Mouse (Mus musculus) left cerebral cortex, postnatal 10 days (tissue): ENCODE results near the gene Bcl2l11. TPM values are rescaled to one million over a fixed set of nuclear protein-coding genes. Genes with fewer than 3 reads are reported as not detected.
"Not testable (repeated sequence)": the region's sequence is repeated elsewhere in the genome, so short reads cannot be mapped to it uniquely, and the experiment has no call there.

ENCODE experiments used
- DNase-seq, 2 experiments: peaks; one replicate each; pipeline ENCODE4 v3.0.0; 2021 to 2022; ENCODE audit warnings: low spot score in 2 of 2, mixed read lengths in 1 of 2; ENCODE audit errors: extremely low spot score in 1 of 2
- intact Hi-C: fragments of 180-260 bp; cut with DNase I; formaldehyde crosslinking; loops from one replicate; pipeline ENCODE4 v1.15.1; 2025
- total RNA-seq, 2 experiments: library from RNA; stranded (reverse); gene quantifications; 2 replicates each; pipeline ENCODE4 v1.2.3; 2021

The Bcl2l11 gene
- total RNA-seq, result 10 to 100 TPM in 1 of 2 experiments, 1 to 10 TPM in 1; 9.5 to 10.7 TPM

DNA sequence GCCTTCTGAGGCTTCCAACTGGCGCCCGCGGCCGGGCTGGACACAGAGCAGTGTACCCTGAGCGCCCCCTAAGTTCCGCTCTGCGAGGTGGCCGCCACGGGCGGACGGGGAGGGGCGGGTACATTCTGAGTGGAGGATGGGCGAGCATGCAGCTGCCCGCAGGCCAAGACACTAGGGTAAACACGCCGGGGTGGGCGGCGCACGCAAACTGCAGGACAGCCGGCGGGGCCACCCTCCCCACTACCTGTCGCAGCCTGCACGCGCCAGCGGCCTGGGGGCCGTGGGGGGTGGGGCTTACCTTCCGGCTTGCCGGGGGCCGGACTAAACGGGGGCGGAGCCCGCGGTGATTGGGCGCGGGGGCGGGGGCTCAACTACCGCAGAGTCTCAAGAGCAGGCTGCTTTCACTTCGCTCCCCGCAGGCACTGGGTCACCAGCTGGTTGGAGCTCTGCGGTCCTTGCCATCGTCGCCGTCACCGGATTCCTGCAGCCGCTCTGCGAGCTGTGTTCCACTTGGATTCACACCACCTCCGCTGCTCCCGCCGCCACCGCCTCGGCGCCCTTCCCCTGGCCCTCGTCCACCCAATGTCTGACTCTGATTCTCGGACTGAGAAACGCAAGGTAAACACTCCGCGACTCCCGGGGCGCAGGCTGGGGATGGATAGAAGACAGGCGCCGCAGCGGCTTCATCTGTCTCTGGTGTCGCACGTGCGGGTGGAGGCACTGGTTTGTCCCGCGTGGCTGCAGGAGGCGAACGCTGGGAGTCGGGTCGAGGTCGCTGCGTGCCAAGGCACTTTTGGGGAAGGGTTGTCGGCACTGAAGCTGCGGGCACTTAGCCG lies at the start of gene Bcl2l11:
Gene Bcl2l11 (plus strand): TSS at position 404 of the 836 bp plus-strand sequence.
- intact Hi-C loops, result loop anchor here (10.0 kb wide), 1 partner anchor 449 kb away; no protein-coding TSS in a partner anchor
- peak; percentile 88 to 97 for DNase-seq

DNA sequence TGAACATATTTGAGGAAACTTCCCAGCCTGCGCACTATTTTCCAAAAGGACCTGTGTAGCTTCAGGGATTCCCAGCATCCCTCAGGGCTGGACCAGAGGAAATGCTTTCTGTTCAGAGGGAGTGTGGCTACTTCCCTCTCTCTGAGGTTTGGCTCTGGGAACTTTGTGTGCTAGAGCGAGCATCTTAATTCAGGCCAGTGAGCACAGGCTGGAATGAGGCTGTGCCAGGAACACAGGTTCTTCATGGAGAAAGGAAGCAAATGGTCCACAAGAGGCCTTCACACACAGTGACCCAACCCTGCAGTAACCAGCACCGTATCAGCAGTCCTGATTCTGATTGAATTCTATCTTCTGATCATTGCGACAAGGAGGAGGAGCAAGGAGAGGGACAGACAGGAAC lies 48.9 kb upstream of the Bcl2l11 start:
- intact Hi-C loops, result no loop called here
- DNase-seq, result no peak

GRCm38 (mm10) chr2:128078859-128079258 lies 47.0 kb upstream of the Bcl2l11 start:
- intact Hi-C loops, result no loop called here
- DNase-seq, result no peak

DNA sequence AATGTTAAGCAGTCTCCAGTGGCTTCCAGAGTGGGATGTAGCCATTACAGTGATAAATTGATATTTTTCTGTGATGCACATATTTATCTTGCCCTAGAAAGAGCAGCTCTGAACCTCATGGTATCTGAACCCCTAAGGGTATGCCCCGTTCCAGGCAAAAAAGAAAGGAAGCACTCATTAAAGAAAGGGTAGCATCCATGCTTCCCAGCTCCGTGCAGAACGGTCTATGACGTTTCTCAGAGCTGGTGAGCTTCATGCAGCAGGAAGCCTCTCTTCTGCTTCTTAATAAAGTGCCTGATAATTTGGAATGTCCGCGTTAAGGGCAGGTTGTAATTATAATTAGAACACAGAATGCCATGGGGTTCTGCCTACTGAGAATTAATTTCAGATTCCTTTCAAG lies 46.5 kb upstream of the Bcl2l11 start:
- intact Hi-C loops, result no loop called here
- no peak for DNase-seq

- intact Hi-C loops, result no loop called here
- DNase-seq, result no peak
These were observed 42.0 kb upstream of the Bcl2l11 start for GRCm38 (mm10) chr2:128083844-128084243.

- DNase-seq, result no peak
- intact Hi-C loops, result no loop called here
These were observed 41.2 kb upstream of the Bcl2l11 start for GRCm38 (mm10) chr2:128084607-128085006.

DNA sequence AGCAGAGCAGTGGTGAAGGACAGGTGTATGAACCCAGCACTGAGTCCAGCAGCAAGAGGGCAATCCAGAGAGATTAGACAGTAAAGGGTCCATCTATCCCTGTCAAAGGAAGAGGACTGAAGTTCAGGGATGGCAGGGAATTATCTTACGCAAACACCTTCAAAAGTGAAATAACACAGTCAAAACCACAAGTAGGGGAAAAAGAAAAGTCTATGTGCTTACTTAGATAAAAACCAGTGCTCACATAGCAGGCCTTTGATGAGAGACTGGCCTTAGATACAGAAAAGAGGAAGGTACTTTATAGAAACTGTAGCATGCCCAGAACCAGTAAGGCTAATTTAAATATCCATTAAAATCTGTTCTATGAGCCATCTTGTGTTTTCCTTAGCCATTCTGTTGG lies 40.4 kb upstream of the Bcl2l11 start:
- intact Hi-C loops, result no loop called here
- DNase-seq, result no peak

DNA sequence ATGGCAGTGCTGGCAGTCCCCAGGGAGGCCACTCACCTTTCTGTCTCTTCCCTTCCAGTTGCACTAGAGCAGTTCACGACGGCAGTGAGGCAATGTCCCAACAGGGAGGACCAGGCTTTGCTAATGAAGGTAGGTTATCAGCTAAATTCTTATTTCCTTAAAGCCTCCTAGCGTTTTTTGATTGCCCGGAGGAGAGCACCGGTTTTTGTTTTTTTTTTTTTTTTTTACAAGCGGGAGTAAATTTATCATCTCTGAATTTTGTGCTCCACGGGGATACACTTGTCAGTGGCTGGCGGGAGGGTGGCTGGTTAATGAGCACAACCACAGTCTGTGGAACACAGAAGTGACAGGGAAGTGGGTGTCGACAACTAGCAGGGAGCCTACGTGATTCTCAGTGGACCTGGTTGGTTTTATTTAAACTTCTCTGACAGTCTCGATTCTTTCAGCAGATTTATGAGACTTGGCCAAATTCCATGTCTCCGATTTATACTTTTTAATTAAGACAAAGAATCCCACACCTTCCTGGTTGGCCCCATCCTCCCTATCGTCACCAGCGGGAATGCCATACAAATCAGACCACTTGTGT lies 39.4 kb upstream of the Bcl2l11 start:
- DNase-seq, result peak in 1 of 2 experiments; percentile 7
- intact Hi-C loops, result no loop called here

DNA sequence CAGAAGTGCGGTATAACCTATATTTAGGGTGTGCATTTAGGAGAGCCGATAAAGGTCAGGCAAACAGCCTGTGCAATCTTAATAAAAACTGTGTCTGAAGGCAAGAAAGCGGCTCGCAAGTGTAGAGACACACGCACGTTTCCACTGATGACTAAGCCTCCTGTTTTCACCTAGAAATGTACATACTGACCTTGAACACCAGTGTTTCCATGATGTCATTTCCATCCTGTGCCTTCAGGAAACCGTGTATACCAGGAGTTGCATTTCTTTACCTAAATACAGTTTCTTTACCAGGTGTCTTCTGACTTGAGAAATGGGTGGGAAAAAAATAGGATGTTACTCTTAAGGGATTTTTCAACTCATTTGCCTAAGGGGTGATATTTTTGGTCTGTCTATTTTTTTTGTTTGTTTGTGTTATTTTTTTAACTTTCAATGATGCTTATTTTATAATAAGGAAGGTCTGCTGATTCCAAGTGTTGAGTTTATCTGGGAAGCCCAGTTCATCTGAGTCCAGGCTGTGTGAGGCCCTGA lies 38.8 kb upstream of the Bcl2l11 start:
- DNase-seq, result no peak
- intact Hi-C loops, result no loop called here

DNA sequence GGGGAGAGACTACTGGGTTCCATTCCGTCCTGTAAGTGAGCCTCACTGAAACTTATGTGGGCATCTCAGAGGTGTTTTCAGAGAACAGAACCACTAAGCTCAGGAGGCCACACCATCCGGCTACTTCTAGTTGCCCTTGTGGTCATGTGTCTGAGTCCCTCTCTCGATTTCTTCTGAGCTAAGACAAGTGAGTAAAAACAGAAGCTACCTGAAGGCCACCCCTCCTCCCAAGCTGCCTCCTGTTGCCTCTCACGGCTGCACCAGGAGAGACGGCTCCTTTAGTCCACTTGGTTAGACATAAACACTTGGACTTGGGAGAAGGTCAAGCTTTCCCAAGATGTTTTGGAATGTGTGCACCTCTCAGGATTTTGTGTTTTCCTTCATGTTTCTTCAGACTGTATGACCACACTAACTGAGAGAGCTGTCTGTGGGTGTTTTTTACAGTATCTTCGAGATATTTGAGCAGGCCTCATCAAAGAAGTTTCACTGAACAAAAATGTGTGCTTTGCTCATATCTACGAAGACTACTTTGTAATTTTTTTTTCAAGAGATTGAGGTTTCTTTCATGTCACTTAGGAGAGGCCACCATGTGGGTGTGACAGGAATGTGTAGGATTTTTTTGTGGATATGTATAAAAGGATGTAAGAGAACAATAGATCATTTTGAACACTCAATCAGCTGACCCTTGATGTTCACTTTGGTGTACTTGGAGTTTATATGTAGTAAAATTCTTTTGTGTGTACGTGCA lies 37.9 kb upstream of the Bcl2l11 start:
- intact Hi-C loops, result no loop called here
- DNase-seq, result no peak

GRCm38 (mm10) chr2:128090283-128090885 lies 35.5 kb upstream of the Bcl2l11 start:
- no peak for DNase-seq
- intact Hi-C loops, result no loop called here

- DNase-seq, result no peak
- intact Hi-C loops, result no loop called here
These were observed 34.1 kb upstream of the Bcl2l11 start for GRCm38 (mm10) chr2:128091431-128092369.

GRCm38 (mm10) chr2:128092451-128092850 lies 33.4 kb upstream of the Bcl2l11 start:
- DNase-seq, result no peak
- intact Hi-C loops, result no loop called here

GRCm38 (mm10) chr2:128094196-128094595 lies 31.6 kb upstream of the Bcl2l11 start:
- no peak for DNase-seq
- intact Hi-C loops, result no loop called here

- intact Hi-C loops, result no loop called here
- DNase-seq, result no peak
These were observed 31.2 kb upstream of the Bcl2l11 start for GRCm38 (mm10) chr2:128094602-128095001.

DNA sequence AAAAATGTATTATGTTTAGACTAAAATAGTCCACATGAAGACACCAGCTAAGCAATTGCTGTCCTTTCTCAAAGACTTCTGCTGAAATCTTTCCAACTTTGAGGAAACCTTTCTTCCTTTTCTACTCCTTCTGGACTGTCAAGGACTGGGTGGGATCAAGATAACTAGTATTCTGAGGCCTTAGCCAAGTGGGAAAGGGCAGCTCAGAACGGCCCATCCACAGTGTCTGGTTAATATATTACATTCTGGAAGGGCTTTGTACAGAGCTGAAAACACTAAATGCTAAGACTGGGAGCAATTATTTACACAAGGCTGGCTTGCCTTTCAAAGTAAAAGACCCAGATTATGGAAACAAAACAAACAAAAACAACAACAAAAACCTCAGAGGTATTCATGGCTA lies 30.6 kb upstream of the Bcl2l11 start:
- no peak for DNase-seq
- intact Hi-C loops, result no loop called here

DNA sequence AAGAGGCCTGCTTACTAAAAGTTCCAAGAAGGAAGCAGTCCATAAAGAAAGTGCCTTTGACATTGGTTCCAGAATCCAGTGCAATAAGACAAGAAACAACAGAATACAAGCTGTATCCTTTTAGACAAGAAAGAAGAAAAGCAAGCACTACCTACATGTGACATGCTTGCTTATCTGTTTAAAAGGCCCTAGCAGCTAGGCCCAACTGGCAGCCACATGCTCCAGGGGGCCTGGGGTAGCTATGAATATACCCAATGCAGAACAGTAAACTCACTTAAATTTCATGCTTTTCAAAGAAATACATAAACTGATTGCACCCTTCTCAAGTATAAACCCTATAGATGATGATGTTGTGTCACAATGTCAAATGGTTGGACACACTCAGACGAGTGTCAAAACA lies 29.8 kb upstream of the Bcl2l11 start:
- DNase-seq, result no peak

GRCm38 (mm10) chr2:128098118-128098517 lies 27.7 kb upstream of the Bcl2l11 start:
- DNase-seq, intact Hi-C loops: not testable (repeated sequence)

More for the DNA sequence above, 29.8 kb upstream of the Bcl2l11 start:
- intact Hi-C loops, result no loop called here
